Mouse (Mus musculus) intestine, postnatal 0 days (tissue): ENCODE results near the gene Ltv1. TPM values are rescaled to one million over a fixed set of nuclear protein-coding genes. Genes with fewer than 3 reads are reported as not detected.

Experiments used
- ATAC-seq: fragments of 200-750 bp; cut with Nextera tagmentation; 2 replicates; pipeline ENCODE4 v1.8.0; 2017; ENCODE audit warnings: mild to moderate bottlenecking, moderate TSS enrichment, moderate library complexity
- H3K27ac ChIP-seq: fragments of 300-500 bp; sonication (generic); 2 replicates; pipeline ENCODE4 v1.5.1; 2014; ENCODE audit warnings: mild to moderate bottlenecking, low read depth, low read length, moderate library complexity
- H3K27me3 ChIP-seq: fragments of 300-500 bp; sonication (generic); replicated peaks from 2 replicates; pipeline ENCODE4 v1.6.1; 2014; ENCODE audit warnings: low read length, mixed read lengths; ENCODE audit not compliant: control insufficient read depth, insufficient read depth
- H3K36me3 ChIP-seq: fragments of 300-500 bp; sonication (generic); 2 replicates; pipeline ENCODE4 v1.6.1; 2014; ENCODE audit warnings: mild to moderate bottlenecking, moderate library complexity; ENCODE audit not compliant: control insufficient read depth, insufficient read depth
- H3K4me1 ChIP-seq: fragments of 300-500 bp; sonication (generic); replicated peaks from 2 replicates; pipeline ENCODE4 v1.6.1; 2014; ENCODE audit warnings: antibody characterized with exemption, low read length, mixed read lengths; ENCODE audit not compliant: control insufficient read depth, insufficient read depth
- H3K4me2 ChIP-seq: fragments of 300-500 bp; sonication (generic); replicated peaks from 2 replicates; pipeline ENCODE4 v1.6.1; 2014; ENCODE audit warnings: low read depth, mild to moderate bottlenecking, moderate library complexity
- H3K4me3 ChIP-seq: fragments of 300-500 bp; sonication (generic); 2 replicates; pipeline ENCODE4 v1.5.1; 2014; ENCODE audit warnings: low read depth, low read length
- H3K9ac ChIP-seq: fragments of 300-500 bp; sonication (generic); 2 replicates; pipeline ENCODE4 v1.6.1; 2014; ENCODE audit warnings: mild to moderate bottlenecking, low read depth, low read length
- H3K9me3 ChIP-seq: fragments of 300-500 bp; sonication (generic); 2 replicates; pipeline ENCODE4 v1.6.1; 2016; ENCODE audit warnings: mixed run types; ENCODE audit not compliant: control insufficient read depth
- CTCF ChIP-seq: sonication (generic); IDR thresholded peaks from 2 replicates; pipeline ENCODE4 v1.5.1; 2016; ENCODE audit warnings: low read depth, mild to moderate bottlenecking, control low read depth, antibody characterized with exemption, moderate library complexity
- WGBS: fragments of 180-500 bp; shearing (Covaris S2); extraction: QIAGEN DNeasy Blood & Tissue Kit; methylation state at CpG from one replicate; pipeline ENCODE4 v1.1.7; 2014; 5-methylcytosine and 5-hydroxymethylcytosine counted together
- polyA plus RNA-seq: library from polyadenylated mRNA; unstranded; fragments of >200 nt; fragmentation: Nextera tagmentation; extraction: Ambion mirVana; gene quantifications from 2 replicates; pipeline ENCODE4 v1.2.1, GENCODE M21; 2015

Ltv1 gene
- polyA plus RNA-seq, 1 experiment from 2014 or later, result 44.1 TPM

DNA sequence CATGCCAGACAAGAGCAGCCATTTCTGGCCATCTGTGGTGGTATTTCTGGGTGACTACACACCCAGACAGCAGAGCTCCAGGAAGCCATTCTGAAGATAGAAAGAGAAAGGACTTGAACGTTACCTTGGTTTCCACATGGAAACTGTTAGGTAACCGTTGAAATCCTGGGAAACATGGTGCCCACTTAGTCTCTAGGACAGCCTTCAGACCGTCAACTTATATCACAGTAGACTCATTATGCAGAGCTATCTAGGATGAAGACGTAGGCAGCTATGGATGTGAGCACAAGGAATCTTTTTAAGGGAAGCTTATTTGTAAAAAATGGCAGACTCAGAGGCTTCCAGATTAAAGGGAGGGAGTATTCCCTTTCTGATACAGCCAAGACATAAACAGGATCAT lies 59.1 kb downstream of the Ltv1 start:
- H3K4me1 ChIP-seq, result no peaks in the 10 kb centered on the region
- no peak overlapping the region for H3K4me3 ChIP-seq
- peaks cover 3% of the 10 kb centered on the region for H3K36me3 ChIP-seq
- H3K27me3 ChIP-seq, result no peaks in the 10 kb centered on the region
- no peaks in the 10 kb centered on the region for H3K9me3 ChIP-seq
- no peak overlapping the region for H3K4me2 ChIP-seq
- no peak overlapping the region for H3K9ac ChIP-seq
- H3K27ac ChIP-seq, result no peak overlapping the region
- 89% methylated on average over 4 of the region's 4 CpGs for WGBS
- TF ChIP-seq CTCF, result no peak
- ATAC-seq, result no peak

Other genes with a start within 250 kb of the Ltv1 start
- 0.67 and 1.0 TPM in 2 replicates for gene Stx11, start 228.9 kb downstream of the Ltv1 start, polyA plus RNA-seq
- gene Sf3b5, start 187.8 kb downstream of the Ltv1 start, polyA plus RNA-seq, result 22.6 and 23.0 TPM in 2 replicates
- 67.6 and 71.6 TPM in 2 replicates for gene Plagl1, start 132.7 kb downstream of the Ltv1 start, polyA plus RNA-seq
- gene Zc2hc1b, start 15.1 kb downstream of the Ltv1 start, polyA plus RNA-seq, result not detected in 2 replicates